Mouse (Mus musculus): Measurements from ENCODE around the gene Bbs4.
A peak's percentile ranks its signal among the peaks of the same experiment; 100 is the strongest.
"Not testable (repeated sequence)": the region's sequence is repeated elsewhere in the genome, so short reads cannot be mapped to it uniquely, and the experiment has no call there.

The Bbs4 gene

DNA sequence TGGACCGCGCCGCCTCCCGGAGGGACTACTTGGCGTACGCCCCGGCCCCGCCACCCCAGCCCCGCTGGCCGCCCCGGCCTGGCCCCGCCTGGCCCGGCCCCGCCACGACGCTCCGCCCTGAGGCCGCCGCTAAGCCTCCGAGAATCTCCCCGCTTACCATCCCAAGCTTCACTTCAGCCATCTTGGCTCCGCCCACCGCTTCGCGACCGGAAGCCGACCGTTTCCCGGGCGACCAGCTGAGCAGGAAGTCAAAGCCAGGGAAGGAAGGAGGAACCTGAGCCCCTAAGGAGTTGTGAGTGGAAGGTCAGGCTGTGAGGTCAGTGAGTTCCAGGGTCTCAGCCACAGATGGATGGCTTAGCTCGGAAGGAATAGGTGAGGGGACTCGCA, at the start of gene Bbs4:
Gene Bbs4 (minus strand): TSS at position 256 of the 387 bp plus-strand sequence.
- DNase-seq, result peak; percentile 92

DNA sequence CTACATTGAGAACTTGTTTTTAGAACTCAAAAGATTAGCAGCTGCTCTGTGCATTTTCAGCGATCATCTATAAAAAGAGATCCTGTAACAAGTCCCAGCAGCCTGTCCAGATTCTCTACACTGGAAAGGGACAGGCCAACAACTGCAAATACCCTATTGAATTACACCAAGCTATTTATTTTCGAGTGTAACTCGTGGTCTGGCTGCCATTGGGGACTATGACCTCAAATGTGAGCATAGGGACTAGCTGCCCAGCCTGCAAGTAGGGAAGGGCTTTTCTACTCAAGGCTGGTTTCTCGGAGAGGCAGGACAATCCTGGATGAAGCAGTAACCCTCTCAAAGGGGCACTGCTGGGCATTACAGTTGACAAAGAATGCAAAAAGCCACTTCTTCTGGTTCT, 35.8 kb upstream of the Bbs4 start:
- DNase-seq, result no peak

DNA sequence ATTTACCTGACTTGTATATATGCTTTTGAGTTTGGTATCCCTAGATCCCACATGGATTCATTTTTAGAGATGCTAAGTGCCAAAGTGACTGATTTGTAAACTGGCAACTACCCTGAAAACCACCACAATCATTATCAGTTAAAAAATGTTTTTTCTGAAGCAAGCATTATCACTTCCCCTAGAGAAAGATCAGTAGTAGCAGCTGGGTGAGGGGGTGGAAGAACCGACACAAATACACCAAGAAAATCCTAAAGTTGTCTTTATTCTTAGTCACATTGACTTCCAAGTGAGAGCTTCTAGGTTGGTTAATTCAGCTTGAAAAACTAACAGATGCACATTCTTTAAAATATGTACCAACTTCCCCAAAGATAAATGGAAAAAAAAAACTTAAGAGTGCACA, 35.0 kb upstream of the Bbs4 start:
- DNase-seq, result no peak

DNA sequence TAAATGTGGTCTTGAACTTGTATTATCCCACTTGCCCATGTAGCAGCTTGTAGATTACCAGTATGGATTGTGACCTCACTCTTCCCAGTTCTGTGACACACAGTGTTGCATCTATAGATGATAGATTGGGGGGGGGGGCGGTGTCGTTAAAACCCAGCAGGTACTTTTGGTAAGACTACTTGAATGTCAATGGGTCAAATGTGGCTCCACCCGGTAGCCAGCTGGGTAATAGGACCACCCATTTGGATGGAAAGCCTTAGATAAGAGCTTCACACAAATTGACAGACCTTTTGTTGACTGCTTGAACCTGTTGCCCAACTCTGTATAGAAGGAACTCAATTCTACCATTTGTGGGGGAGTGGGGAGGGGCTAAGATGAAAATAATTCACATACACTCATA, 34.2 kb upstream of the Bbs4 start:
- no peak for DNase-seq

DNA sequence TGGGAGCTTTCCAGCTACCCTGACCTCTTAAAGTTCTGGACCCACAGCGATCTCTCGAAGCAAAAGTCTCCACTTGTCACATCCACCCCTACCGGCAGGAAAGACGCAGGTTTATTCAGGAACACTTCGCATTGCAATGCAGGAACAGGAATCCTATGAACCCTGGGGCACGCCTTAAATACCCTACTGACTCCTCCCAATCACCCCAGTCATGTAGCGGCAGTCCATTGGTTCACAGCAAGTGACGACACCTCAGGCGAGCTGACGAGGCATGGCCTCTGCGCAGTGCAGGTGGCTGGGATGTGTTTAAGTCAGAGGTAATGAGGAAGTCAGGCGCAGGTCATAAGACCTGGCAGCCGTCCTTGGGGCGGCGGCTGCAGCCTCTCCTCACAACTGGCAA, 22.3 kb upstream of the Bbs4 start:
- DNase-seq, result no peak

DNA sequence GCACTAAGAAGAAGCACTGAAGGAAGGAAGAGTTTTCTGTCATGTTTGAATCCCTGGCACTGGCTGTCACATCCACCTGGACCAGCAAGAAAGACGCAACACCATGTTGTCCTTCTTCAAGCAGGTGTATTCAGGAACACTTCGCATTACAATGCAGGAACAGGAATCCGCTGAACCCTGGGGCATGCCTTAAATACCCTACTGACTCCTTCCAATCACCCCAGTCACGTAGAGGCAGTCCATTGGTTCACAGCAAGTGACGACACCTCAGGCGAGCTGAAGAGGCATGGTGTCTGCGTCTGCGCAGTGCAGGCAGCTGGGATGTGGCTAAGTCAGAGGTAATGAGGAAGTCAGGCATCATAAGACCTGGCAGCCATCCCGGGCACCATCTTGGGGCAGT, 16.3 kb upstream of the Bbs4 start:
- no peak for DNase-seq

DNA sequence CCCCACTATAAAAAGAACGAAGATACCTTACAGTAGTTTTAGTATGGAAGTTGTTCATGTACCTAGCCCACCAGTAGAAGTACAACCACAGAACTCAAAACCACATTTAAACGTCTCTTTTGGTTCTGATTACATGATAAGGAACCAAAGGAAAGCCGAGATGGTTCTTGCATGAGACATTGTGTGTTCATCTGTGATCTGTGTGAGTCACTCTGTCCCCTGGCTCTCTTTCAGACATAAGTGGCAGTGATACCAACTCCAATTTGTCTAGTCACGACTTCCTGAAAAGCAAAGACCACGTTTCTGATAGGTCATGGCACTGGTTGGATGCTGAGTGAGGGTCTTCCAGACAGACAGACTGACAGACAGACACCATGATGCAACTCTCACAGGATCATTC, 15.9 kb upstream of the Bbs4 start:
- no peak for DNase-seq

DNA sequence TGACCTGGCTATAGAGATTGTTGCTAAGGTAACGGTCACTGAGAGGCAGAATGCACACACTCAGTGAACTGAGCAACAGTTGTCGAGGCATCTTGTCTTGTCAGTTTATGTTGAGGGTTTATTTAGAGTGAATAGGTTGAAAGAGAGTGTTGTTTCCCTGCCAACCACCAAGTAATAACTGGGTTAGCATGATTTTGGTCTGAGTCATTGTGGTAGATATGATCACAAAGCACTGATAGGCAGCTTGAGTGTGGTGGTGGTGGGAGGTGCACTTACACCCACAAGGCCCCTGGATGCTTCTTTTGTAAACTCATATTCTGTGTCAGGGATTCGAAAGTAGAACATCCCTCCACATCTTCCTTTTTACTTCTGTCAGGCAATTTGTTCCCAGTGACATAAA, 7.2 kb upstream of the Bbs4 start:
- not testable (repeated sequence) for DNase-seq

DNA sequence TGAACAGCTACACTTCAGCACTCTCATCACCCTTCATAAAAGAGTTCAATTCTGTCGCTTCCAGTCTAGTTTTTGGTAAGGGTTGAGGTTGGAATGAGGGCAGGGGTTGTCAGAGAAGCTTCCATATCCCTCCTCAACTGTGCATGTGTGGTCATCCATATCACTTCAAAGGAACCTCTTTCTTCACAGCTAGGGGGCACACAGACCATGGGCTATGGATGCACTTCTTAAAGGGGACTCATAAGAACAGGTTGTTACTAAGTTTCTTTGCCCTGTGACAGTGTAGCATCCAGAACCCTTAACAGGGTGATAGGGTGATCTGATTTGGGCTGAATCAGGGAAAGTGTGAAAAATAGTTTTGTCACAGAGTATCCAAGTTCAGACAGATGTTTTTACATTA, 4.7 kb upstream of the Bbs4 start:
- DNase-seq, result not testable (repeated sequence)

DNA sequence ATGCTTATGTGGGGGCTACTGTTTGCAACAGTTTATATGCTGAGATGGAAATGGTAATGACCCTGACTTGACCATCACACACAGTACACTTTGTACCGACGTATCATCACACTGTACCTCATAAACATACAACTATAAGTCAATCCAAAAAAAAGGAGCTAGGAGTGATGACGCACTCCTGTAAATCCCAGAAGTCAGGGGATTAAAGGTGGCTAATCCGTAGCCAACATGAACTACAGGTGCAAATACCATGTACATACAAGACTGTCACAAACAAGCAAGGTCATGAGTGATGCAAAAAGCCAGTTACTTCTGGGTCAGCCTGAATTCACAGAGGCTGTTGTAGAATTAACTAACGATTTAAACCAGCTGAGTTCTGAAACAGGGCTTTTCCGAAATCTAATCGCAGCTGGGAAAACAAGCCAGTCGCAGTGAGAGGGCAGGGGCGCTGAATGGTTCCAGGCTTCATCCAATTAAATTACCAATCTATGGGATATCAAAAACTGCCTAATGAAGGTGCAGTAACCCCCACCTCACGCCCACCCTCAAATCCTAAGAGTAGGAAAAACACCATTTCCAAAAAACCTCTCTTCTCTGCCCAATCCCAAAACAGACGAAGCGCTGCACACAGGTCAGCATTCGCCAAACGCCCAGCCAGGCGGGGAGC, 589 bp downstream of the Bbs4 start:
- no peak for DNase-seq

DNA sequence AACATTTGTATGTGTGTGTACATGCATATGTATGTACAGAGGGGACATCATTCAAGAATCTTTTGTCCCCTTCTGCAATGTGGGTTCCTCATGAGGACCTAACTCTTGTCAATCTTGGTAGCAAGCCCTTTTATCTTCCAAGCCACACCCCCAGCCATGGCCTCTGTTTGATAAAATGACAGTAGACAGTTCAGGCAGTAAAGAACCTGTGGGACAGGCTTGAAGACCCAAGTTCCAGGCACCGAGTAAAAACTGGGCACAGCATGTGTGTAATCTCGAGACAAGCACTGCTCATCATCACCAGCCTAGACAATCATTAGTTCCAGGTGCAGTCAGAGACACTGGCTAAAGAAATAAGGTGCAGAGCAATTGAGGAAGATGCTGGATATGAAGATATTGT, 7.1 kb downstream of the Bbs4 start:
- DNase-seq, result no peak

DNA sequence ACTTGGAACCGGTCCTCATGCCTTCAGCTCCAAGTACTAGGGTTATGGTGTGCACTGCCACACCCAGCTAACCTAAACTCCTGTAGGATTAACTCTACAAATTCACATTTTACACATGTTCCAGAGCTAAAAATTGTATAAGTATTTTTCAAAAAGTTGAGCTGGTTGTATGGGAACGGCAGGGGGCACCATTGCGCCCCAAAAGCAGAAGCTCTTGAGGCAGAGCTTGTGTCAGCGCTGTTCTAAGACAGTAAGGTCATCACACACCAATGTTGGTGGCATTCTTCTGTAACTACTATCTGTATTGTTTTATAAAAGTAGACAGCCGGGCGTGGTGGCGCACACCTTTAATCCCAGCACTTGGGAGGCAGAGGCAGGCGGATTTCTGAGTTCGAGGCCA, 13.3 kb downstream of the Bbs4 start:
- no peak for DNase-seq

DNA sequence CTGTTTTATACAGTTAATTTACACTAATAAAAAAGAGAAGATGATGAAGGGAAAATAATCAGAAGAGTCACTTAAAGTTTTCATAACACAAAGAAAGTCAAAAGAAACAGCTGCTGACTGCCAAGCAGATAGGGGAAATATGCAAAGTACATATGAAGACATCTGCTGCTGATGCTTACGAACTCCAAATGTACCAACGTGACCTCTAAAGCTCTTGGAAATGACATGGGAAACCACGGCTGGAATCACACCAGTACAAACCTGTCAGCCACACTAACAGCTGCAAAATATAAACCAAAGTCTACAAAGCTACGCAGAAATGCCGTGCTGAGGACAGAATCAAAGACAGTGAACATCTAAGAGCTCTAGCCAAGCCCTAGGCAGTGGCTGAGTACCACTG, 14.2 kb downstream of the Bbs4 start:
- DNase-seq, result no peak

DNA sequence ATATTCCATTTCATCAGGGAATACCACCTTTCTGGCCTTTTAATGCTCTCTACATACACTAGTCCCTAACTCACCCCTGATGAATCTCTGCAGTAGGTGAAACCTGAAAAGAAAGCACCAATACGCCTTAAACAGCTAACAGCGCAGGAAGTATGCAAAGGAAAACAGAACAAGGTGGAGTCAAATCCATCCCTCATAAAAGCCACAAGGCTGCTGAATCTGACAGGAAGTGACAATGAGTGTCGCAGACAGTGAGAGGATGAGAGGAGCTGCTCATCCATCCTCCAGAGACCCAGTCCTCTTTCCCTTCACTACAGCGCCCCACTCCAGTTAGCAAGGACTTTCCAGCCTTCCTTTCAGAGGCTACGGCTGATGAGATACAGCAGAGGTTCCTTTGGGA, 14.9 kb downstream of the Bbs4 start:
- no peak for DNase-seq

DNA sequence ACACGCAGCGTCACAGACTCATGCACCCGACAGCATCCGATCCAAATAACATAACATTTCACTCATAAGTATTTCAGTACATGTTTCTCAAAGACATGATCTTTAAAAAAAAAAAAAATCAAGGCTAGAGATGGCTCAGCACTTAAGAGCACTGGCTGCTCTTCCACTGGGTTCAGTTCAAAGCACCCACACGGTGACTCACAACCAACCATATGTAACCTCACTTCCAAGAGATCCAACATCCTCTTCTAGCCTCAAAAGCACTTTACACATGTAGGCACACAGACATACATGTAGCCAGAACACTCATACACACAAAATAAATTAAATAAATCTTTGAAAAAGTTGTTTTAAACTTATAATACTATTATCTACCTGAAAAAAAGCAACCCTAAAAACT, 15.4 kb downstream of the Bbs4 start:
- DNase-seq, result no peak

DNA sequence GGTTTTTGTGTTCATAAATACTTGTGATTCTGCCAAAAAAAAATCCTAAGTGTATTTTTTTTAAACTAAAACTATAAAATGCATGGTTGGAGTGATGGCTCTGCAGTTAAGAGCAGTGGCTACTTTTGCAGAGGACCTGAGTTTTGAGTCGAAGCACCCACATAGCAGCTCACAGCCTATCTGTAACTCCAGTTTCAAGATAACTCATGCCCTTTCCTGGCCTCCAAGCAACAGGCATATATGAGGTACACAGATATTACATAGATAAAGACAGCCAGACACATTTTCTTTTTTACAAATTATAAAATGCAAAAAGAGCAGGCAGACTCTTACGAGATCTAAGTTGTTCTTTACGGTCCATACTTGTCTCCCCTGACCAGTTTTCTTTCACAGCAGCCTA, 16.8 kb downstream of the Bbs4 start:
- DNase-seq, result no peak

DNA sequence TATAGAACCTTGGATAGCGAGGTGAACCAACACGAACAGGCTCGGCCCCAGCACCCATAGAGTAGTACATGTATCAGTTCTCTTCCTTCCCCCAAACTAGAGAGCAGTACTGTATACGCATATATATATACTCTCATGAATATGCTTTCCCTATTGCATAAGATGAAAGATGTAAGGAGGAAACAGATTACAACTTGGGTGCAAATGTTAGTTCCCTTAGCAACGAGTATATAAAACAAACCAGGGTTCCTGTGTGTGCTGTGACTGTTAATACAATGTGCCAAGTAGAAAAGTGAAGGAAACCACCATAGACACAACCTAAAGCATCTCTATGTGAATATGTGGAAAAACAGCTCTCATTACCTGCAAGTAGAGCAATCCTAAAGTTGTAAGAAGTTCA, 23.3 kb downstream of the Bbs4 start:
- no peak for DNase-seq

DNA sequence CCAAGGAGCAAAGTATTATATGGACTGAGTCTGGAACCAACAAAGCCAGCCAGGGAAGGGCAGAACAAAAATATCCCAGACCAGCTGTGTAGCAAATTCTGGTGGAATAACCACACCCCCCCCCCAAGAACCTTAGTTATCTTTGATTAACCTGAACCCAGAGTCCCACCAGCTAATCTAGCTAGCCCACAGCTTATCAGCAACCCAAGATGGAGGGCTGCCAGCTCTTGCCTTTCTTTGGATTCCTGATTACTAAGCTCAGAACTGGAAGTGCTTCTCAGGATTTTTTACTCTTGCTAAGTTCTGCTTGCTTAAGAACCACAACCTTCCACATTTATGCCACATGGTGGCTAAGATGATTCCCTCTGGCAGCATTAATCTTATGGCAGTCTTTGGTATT, 29.0 kb downstream of the Bbs4 start:
- DNase-seq, result no peak

DNA sequence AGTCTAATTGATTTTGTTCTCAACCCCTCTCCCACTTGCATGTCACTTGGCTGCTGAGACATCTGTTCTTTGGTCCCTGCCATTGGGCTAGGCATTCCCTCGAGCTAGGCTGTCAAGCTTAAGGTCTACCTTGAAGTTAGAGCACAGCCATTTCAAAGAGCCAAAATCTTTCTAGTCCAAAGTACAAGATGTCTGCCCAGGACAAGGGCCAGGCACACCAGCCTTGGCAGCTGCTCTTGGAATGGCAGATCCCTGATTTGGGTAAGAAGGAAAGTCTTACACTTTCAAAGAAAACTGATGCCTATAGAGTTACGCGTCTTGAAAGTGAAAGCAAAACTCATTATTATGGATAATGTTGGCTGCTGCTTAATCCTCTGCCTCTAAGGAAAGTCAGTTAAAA, 37.1 kb downstream of the Bbs4 start:
- peak; percentile 7 for DNase-seq

DNA sequence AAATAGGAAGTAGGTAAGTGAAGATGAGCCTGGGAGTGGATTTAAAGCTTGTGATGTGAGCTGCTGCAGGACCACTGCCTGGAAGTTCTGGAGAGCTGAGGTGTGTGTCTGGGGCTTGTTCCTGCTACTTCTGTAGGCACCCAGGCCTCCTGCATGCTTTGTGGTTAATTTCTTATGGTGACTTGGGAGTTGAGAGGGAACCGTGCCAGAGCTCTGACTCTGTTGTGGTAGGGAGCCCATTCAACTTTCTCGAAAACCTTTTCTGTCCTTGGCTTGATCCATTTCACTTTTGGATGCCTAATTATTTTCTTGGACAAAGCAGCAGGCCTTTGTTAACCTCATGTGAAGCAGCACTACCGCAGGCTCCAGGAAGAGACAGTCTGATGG, 42.0 kb downstream of the Bbs4 start:
- DNase-seq, result no peak

DNA sequence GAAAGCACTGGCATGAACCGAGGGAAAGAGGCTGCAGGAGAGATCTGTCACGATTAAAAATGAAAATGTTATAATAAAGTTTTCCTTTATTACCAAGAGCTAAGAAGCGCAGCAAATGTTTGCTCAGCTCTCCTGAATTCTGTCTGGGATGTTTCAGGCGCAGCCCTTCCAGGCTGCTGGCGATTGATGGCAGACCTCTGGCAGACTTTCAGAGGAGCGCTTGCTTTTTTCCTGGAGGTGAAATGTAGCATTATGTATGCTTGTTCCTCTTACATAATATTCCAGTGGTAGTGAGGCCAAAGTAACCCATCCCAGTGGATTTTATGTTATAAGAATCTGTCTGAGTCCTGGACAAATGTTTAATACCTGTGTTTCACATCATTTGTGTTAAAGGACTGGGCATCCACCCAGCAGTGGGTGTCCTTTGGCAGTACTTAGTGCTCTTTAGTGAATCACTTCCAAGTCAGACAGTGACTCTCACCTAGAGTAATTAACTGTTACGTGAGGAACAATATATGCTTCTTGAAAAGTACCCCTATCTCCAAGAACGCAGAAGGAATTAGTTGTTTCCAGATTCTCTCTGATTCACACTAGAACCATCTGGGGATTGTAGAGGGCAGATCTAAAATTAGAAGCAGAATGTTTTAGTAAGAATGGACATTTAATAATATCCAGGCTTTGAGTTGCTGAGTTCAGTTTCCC, 42.6 kb downstream of the Bbs4 start:
- no peak for DNase-seq

DNA sequence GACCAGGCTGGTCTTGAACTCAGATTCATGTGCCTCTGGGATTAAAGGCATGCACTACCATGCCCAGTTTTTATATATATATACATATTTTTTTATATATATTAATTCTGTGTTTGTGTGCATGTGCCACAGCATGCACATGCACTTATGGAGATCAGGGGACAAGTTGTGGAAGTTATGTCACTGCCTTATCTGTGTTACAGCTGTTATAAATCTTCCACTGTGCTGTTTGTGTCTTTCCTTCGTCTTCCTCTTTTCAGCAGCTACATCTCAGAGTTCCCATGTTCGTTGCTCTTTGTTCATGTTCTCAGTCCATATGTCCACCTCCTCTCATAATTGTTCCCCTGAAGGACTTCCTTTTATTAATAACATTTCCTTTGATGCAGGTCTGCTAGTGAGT, 45.4 kb downstream of the Bbs4 start:
- no peak for DNase-seq

DNA sequence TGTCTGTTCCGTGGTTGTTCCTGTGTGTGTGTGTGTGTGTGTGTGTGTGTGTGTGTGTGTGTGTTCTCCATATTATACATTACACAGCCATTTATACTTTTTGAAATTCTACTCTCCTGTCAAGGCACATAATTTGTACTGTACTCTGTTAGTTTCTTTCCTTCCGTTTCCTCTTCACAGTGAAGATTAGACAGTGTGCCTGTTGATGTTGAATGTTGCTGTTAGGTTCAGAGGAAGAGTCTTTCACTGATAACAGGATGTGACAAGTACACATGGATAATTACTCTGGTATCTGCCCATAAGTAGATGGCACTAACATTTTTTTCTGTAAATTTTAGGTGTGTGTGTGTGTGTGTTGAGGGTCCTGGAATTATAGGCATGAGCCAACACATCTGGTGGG, 56.9 kb downstream of the Bbs4 start:
- DNase-seq, result no peak

DNA sequence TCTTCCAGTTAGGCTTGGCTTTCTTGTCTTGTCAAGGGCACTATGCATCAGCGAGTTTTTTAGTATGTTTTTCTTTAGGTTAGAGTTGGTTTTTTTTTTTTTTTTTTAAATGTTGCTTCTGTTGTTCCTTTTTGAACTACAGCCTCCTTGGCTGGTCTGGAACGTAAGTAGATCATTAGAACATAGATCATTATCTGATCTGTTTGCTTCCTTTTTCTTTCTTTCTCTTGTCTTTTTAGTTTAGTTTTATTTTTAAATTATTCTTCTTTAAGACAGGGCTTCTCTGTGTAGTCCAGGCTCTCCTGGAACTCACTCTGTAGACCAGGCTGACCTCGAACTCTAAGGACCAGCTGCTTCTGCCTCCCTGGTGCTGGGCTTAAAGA, 60.8 kb downstream of the Bbs4 start:
- DNase-seq, result no peak
